Mouse (Mus musculus) lung, postnatal 0 days (tissue): ENCODE results near the gene Efna5.

Experiments
- CTCF ChIP-seq: IDR thresholded peaks from 2 replicates; pipeline ENCODE4 v1.5.1; 2016; ENCODE audit warnings: antibody characterized with exemption, mild to moderate bottlenecking
- EP300 ChIP-seq: IDR thresholded peaks from 2 replicates; pipeline ENCODE4 v1.6.1; 2016; ENCODE audit warnings: antibody characterized with exemption, mild to moderate bottlenecking, control low read depth

DNA sequence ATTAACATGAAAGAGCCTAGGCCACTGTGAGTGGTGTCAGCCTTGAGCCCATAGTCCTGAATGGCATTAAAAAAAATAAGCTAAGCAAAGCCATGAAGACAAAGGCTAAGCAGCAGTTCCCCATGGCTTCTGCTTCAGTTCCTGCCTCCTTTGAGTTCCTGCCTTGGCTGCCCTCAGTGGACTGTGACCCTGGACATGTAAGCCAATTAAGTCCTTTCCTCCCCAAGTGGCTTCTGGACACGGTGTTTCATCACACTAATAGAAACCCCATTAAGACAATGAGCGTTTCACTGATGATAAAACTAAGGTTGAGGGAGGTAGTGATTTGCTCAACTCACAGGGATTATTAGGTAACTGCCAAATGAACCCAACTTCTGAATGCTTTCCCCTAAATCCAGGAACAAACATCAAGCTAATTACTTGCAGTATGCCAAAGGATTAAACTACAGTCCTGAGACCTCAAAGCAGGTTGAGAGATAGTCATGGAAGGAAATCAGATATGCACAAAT is 128.7 kb downstream of the Efna5 start:
- TF ChIP-seq CTCF (no peak), EP300 (no peak)
